11 mouse cellular contexts compared by ENCODE assay signal in the genomic region with DNA sequence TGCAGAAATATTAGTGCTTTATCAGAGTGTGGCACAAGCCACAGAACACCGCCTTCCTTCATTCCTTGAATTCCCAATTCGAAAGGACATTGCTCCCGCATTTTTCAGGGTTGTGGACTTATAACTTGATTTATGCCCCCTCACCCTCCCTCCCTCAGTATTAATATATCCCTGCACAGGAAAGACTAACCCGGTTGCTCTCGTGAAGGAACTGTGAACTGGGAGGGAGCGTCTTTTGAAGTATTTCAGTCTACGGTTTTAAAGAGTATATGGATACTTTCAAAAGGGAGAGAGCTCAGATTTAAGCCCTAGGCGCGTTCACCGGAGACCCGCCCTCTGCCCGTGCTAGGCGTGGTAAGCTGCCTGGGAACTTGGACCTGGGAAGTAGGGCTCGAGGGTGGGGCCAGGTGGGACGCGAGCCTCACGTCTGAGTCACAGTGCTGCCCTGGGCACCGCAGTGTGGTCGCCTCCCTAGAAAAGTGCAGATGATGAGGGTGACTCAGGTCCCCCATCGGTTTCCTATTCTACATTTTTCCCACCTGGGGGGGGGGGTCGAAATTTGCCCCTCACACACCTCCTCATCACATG. TPM values are rescaled to one million over a fixed set of nuclear protein-coding genes. Genes with fewer than 3 reads are reported as not detected.
DNase-seq lines count a peak whose midpoint lies in the region; ATAC-seq and TF ChIP-seq lines count a peak whose summit lies in the region.
"Had no signal": no experiment of that assay in that cellular context is flagged by ENCODE, and none has a peak within 500 bp of the region (broad histone marks: within the 10 kb centered on the region; RNA-seq: fewer than 3 reads in every experiment).

No protein-coding gene starts in this region.

- no peak overlapping the region for H3K4me3 ChIP-seq in heart, postnatal 0 days (ENCODE audit: low read depth, low read length)
- no peak overlapping the region for H3K4me3 ChIP-seq in intestine, postnatal 0 days (ENCODE audit: low read depth, low read length)
- H3K4me3 ChIP-seq in midbrain, embryonic 14.5 days (replicated peaks; ENCODE audit: low read depth, low read length): no peak overlapping the region
- H3K4me3 ChIP-seq: layer of hippocampus, adult 2 months; liver, embryonic 12.5 days had no signal

- no peak for ATAC-seq in heart, postnatal 0 days (ENCODE audit: insufficient read depth, low read depth)
- ATAC-seq in intestine, postnatal 0 days: peak; percentile 83
- ATAC-seq in midbrain, embryonic 14.5 days (ENCODE audit: low FRiP score, low TSS enrichment): no peak
- ATAC-seq: liver, embryonic 12.5 days had no signal

- peaks cover 18% of the 10 kb centered on the region for H3K4me1 ChIP-seq in heart, postnatal 0 days (ENCODE audit: control insufficient read depth, insufficient read depth)
- H3K4me1 ChIP-seq in intestine, postnatal 0 days (replicated peaks; ENCODE audit: control insufficient read depth, insufficient read depth, low read length): no peaks in the 10 kb centered on the region
- peaks cover 8% of the 10 kb centered on the region; the same call in 1 of the 2 replicates for H3K4me1 ChIP-seq in midbrain, embryonic 14.5 days (ENCODE audit: control insufficient read depth, insufficient read depth, low read length)

- H3K27ac ChIP-seq in heart, postnatal 0 days (ENCODE audit: low read depth): no peak overlapping the region
- no peak overlapping the region for H3K27ac ChIP-seq in intestine, postnatal 0 days (ENCODE audit: low read depth, low read length)
- H3K27ac ChIP-seq in midbrain, embryonic 14.5 days (replicated peaks; ENCODE audit: low read depth, low read length): no peak overlapping the region
- H3K27ac ChIP-seq: layer of hippocampus, adult 2 months; liver, embryonic 12.5 days had no signal

- intact Hi-C loops in heart, postnatal 36 days (cut with DNase I): no loop called here

- no peak for DNase-seq in heart, postnatal 0 days (ENCODE audit: low spot score)
- no peak for DNase-seq in heart, postnatal 36 days
- peak; percentile 62 for DNase-seq in R1 (ENCODE audit: low read depth, low spot score)
- peak; percentile 56 for DNase-seq in lung, postnatal 25 days (ENCODE audit: low spot score)
- no peak for DNase-seq in frontal cortex, postnatal 14 days (ENCODE audit: low spot score in 2 of 2)
- no peak for DNase-seq in B cell, adult 2 months
- DNase-seq in midbrain, embryonic 14.5 days: no peak
- DNase-seq: cerebellum, adult 11-12 months had no signal

- H3K27me3 ChIP-seq in heart, postnatal 0 days (ENCODE audit: control insufficient read depth, insufficient read depth, low read length): no peaks in the 10 kb centered on the region
- no peaks in the 10 kb centered on the region for H3K27me3 ChIP-seq in intestine, postnatal 0 days (replicated peaks; ENCODE audit: control insufficient read depth, insufficient read depth, low read length)
- no peaks in the 10 kb centered on the region for H3K27me3 ChIP-seq in midbrain, embryonic 14.5 days (ENCODE audit: control insufficient read depth, insufficient read depth, low read length)

- H3K4me2 ChIP-seq in heart, postnatal 0 days (ENCODE audit: low read depth, low read length): peak overlapping the region; percentile 31; the same call in 1 of the 2 replicates
- H3K4me2 ChIP-seq in intestine, postnatal 0 days (replicated peaks; ENCODE audit: low read depth): peak overlapping the region; percentile 46
- H3K4me2 ChIP-seq in midbrain, embryonic 14.5 days (ENCODE audit: low read length): no peak overlapping the region
- H3K4me2 ChIP-seq: liver, embryonic 12.5 days had no signal

- no peaks in the 10 kb centered on the region for H3K36me3 ChIP-seq in heart, postnatal 0 days (replicated peaks; ENCODE audit: control insufficient read depth, insufficient read depth, low read length)
- H3K36me3 ChIP-seq in intestine, postnatal 0 days (ENCODE audit: control insufficient read depth, insufficient read depth): no peaks in the 10 kb centered on the region
- H3K36me3 ChIP-seq in midbrain, embryonic 14.5 days (ENCODE audit: control insufficient read depth, insufficient read depth, low read length): no peaks in the 10 kb centered on the region
- H3K36me3 ChIP-seq: liver, embryonic 12.5 days had no signal

- no peak for TF ChIP-seq EP300 in heart, postnatal 0 days (IDR thresholded peaks at IDR 0.05; ENCODE audit: low read depth)

- H3K9ac ChIP-seq in heart, postnatal 0 days (replicated peaks; ENCODE audit: low read depth, low read length): no peak overlapping the region
- H3K9ac ChIP-seq in intestine, postnatal 0 days (ENCODE audit: low read depth, low read length): 0 out of 2 replicates have a peak overlapping the region, but pooled peaks have one; percentile 3
- no peak overlapping the region for H3K9ac ChIP-seq in midbrain, embryonic 14.5 days (replicated peaks; ENCODE audit: low read length)
- H3K9ac ChIP-seq: liver, embryonic 12.5 days had no signal

- 28% methylated on average over 21 of the region's 21 CpGs for WGBS in heart, postnatal 0 days
- WGBS in intestine, postnatal 0 days: 24% methylated on average over 21 of the region's 21 CpGs
- WGBS in midbrain, embryonic 14.5 days: 53% methylated on average over 21 of the region's 21 CpGs

- TF ChIP-seq CTCF in heart, postnatal 0 days (IDR thresholded peaks at IDR 0.05; ENCODE audit: low read depth): no peak
- no peak for TF ChIP-seq CTCF in intestine, postnatal 0 days (IDR thresholded peaks at IDR 0.05; ENCODE audit: low read depth)

- no peaks in the 10 kb centered on the region for H3K9me3 ChIP-seq in heart, postnatal 0 days (replicated peaks; ENCODE audit: control insufficient read depth, low read length)
- no peaks in the 10 kb centered on the region for H3K9me3 ChIP-seq in intestine, postnatal 0 days (ENCODE audit: control insufficient read depth)
- no peaks in the 10 kb centered on the region for H3K9me3 ChIP-seq in midbrain, embryonic 14.5 days (ENCODE audit: control insufficient read depth, low read length)
- H3K9me3 ChIP-seq: liver, embryonic 12.5 days had no signal

RNA-seq across cellular contexts. Expression of a gene that starts 54.9 kb away (rescaled TPM):
- total RNA-seq in heart, postnatal 0 days (2014; rRNA removed; ENCODE audit: low replicate concordance): 115 and 221 TPM in 2 replicates
- 25.3 and 26.0 TPM in 2 replicates for polyA plus RNA-seq in heart, postnatal 0 days (2015; fragmentation: Nextera tagmentation; extraction: Ambion mirVana)
- total RNA-seq in heart, postnatal 36 days (2021): 10 to 100 TPM; 67.5 to 79.0 TPM
- 12.4 and 13.4 TPM in 2 replicates for polyA plus RNA-seq in intestine, postnatal 0 days (2015; fragmentation: Nextera tagmentation; extraction: Ambion mirVana)
- 61.0 and 77.7 TPM in 2 replicates for polyA plus RNA-seq in midbrain, embryonic 14.5 days (2014; fragmentation: Nextera tagmentation; extraction: Ambion mirVana)

Comparison
In these comparisons a context has a peak if more than half of its experiments do, and no peak if none do; other contexts are left out.
1. DNase-seq: peak in R1 (single experiment) and lung, postnatal 25 days (single experiment); none in heart, postnatal 0 days (single experiment), heart, postnatal 36 days (0 of 2), frontal cortex, postnatal 14 days (0 of 2), B cell, adult 2 months (0 of 2) and midbrain, embryonic 14.5 days (single experiment).